Comparison of ENCODE assay signal across 8 mouse cellular contexts in genomic region chr3:36552406-36553047, GRCm38 (mm10). TPM values are rescaled to one million over a fixed set of nuclear protein-coding genes. Genes with fewer than 3 reads are reported as not detected.
DNase-seq lines count a peak whose midpoint lies in the region; ATAC-seq lines count a peak whose summit lies in the region.

Gene Exosc9 (plus strand): TSS chr3:36552606.

- H3K36me3 ChIP-seq in hindbrain, embryonic 12.5 days, result peaks cover 33% of the 10 kb centered on the region

- H3K27me3 ChIP-seq in hindbrain, embryonic 12.5 days, result no peaks in the 10 kb centered on the region

- ATAC-seq in hindbrain, embryonic 12.5 days (ENCODE audit: low FRiP score), result peak; percentile 96

- H3K9me3 ChIP-seq in hindbrain, embryonic 12.5 days (replicated peaks), result no peaks in the 10 kb centered on the region

- DNase-seq in Muller cell, postnatal 12 days (ENCODE audit: inconsistent ontology term), result peak; percentile 95
- DNase-seq in cerebellum, adult 9-11 months, result peak; percentile 94
- DNase-seq in frontal cortex, postnatal 10 days (ENCODE audit: low spot score in 2 of 2), result peak; percentile 88 to 95
- peak; percentile 97 for DNase-seq in layer of hippocampus, postnatal 25 days (ENCODE audit: extremely low spot score in 1 of 2, low spot score in 1 of 2)
- DNase-seq in lung, postnatal 25 days (ENCODE audit: low spot score), result peak; percentile 93
- peak; percentile 90 for DNase-seq in retina, embryonic 14.5 days (ENCODE audit: low spot score)
- peak; percentile 98 for DNase-seq in thymus, postnatal 4 days

- WGBS in hindbrain, embryonic 12.5 days, result under 1% methylated on average over 39 of the region's 39 CpGs

- peak within 1 kb of the TSS; percentile 82 for H3K4me2 ChIP-seq in hindbrain, embryonic 12.5 days (replicated peaks)

- peak within 1 kb of the TSS; percentile 84 for H3K9ac ChIP-seq in hindbrain, embryonic 12.5 days

- peak within 1 kb of the TSS; percentile 87 for H3K4me3 ChIP-seq in hindbrain, embryonic 12.5 days

- H3K27ac ChIP-seq in hindbrain, embryonic 12.5 days, result peak within 1 kb of the TSS; percentile 81

- peaks cover 8% of the 10 kb centered on the region; the same call in 1 of the 2 replicates for H3K4me1 ChIP-seq in hindbrain, embryonic 12.5 days

RNA-seq across cellular contexts. Expression of gene Exosc9, which starts in this region (rescaled TPM):
- 73.4 and 82.6 TPM in 2 replicates for polyA plus RNA-seq in hindbrain, embryonic 12.5 days (2016; fragmentation: Nextera tagmentation; extraction: Ambion mirVana)
- total RNA-seq in layer of hippocampus, postnatal 25 days (2021), result 10 to 100 TPM; 38.9 to 42.2 TPM

Comparison
In these comparisons a context has a peak if more than half of its experiments do, and no peak if none do; other contexts are left out.
1. Peak in every context shown above with its lines: DNase-seq, ATAC-seq, H3K4me3 ChIP-seq and H3K27ac ChIP-seq.